Mouse (Mus musculus): ENCODE measurements around the gene Soga3. TPM values are rescaled to one million over a fixed set of nuclear protein-coding genes. Genes with fewer than 3 reads are reported as not detected.

The Soga3 gene
- 7.7 and 10.2 TPM in 2 replicates for polyA plus RNA-seq (2016; fragmentation: Nextera tagmentation; extraction: Ambion mirVana)

DNA sequence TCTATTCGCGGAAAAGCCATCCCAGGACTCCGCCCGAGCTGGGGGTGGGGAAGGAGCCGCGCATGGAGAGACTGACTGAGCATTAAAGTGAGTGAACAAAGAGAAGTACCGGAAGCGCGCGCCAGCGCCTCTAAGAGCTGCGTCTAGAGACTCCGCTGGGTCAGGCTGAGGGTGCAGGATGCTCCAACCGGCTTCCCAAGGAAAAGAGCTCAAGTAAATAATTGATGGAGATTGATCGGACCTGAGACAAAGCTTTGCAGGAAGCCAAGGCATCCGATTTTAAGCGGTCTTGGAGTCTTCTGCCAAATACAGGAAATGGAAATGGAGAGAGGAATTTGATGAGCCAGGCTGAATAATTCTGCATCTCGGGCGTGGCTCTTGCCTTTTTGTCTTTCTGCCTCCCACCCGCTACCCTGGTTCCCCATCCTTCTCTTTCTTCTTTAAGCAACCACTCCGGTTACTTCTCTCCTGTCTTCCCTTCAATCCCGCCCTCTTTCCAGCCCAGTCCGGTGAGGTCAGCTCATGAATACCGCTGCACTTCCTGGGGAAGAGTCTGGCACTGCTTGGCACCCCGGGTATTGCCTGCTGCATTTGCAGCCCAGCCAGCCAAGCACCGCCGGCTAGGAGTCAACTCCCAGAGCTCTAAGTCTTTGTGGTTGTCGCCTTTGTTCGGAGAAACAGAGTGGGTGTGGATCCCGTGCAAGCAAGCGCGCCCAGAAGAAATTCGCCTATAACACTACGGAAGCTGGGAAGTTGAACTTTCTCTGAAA, at the start of gene Soga3:
Soga3 (plus strand) TSS at position 274 of the 770 bp plus-strand sequence.
- Histone ChIP-seq H3K27ac (no peak within 1 kb of the TSS; the same call in 1 of the 2 replicates), H3K4me3 (peak within 1 kb of the TSS; percentile 38), H3K36me3 (no peaks in the 10 kb centered on the region), H3K4me1 (peaks cover 9% of the 10 kb centered on the region; the same call in 1 of the 2 replicates), H3K4me2 (replicated peaks) (peak within 1 kb of the TSS; percentile 92), H3K9me3 (no peaks in the 10 kb centered on the region), H3K9ac (peak within 1 kb of the TSS; percentile 34; the same call in 1 of the 2 replicates), H3K27me3 (peaks cover 56% of the 10 kb centered on the region)
- under 1% methylated on average over 34 of the region's 34 CpGs for WGBS
- ATAC-seq (ENCODE audit: insufficient number of reproducible peaks, insufficient read depth, low FRiP score, low TSS enrichment): peak; percentile 54; the same call in 1 of the 2 replicates

GRCm38 (mm10) chr10:29106962-29107361, 36.7 kb upstream of the Soga3 start:
- no peaks in the 10 kb centered on the region for H3K4me1 ChIP-seq
- ATAC-seq (ENCODE audit: insufficient number of reproducible peaks, insufficient read depth, low FRiP score, low TSS enrichment): no peak
- no peak overlapping the region for H3K27ac ChIP-seq
- H3K9me3 ChIP-seq: no peaks in the 10 kb centered on the region
- no peak overlapping the region for H3K4me3 ChIP-seq
- no peaks in the 10 kb centered on the region for H3K36me3 ChIP-seq
- H3K9ac ChIP-seq: no peak overlapping the region
- no peaks in the 10 kb centered on the region for H3K27me3 ChIP-seq
- H3K4me2 ChIP-seq (replicated peaks): no peak overlapping the region
- WGBS: 18% methylated on average over 4 of the region's 4 CpGs

GRCm38 (mm10) chr10:29142556-29143105, 1.0 kb upstream of the Soga3 start:
- no peak overlapping the region for H3K27ac ChIP-seq
- ATAC-seq (ENCODE audit: insufficient number of reproducible peaks, insufficient read depth, low FRiP score, low TSS enrichment): no peak

DNA sequence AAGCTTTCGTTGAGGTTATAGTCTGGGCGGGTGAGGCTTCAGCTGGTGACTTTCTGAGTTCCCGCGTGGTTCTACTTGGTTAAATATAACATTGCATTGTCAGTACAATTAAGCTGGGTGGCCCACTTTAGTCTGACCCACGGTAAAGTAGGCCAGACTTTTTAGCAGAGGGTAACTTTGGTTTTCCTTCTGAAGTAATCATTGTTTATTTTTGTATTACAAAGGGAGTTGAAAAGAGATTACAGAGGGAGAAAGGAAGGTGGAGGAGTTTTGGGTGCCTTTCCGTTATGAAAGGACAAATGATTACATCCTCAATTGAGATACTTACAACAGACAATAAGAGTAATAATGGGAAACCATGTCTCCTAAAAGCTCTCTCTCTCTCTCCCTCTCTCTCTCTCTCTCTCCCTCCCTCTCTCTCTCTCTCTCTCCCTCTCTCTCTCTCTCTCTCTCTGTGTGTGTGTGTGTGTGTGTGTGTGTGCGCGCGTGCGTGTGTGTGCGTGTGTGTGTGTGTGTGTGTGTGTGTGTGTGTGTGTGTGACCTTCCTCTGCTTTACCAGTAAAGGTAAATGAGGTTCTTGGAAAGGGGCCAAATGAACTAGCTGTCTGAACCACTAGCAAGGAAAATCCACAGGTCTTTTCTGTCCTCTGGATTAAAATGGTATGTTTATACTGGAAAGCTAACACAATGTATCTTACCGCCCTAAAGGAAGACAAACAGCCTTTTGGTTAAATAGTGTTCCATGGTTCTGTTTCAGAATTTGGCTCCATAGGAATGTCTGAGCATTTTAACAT, 1.2 kb downstream of the Soga3 start:
- Histone ChIP-seq H3K9ac (no peak overlapping the region), H3K36me3 (no peaks in the 10 kb centered on the region), H3K27me3 (peaks cover 59% of the 10 kb centered on the region), H3K4me2 (replicated peaks) (peak overlapping the region; percentile 92), H3K4me3 (peak overlapping the region; percentile 38), H3K27ac (no peak overlapping the region), H3K4me1 (peaks cover 9% of the 10 kb centered on the region; the same call in 1 of the 2 replicates), H3K9me3 (no peaks in the 10 kb centered on the region)
- WGBS: 8% methylated on average over 8 of the region's 12 CpGs
- no peak for ATAC-seq (ENCODE audit: insufficient number of reproducible peaks, insufficient read depth, low FRiP score, low TSS enrichment)

More at GRCm38 (mm10) chr10:29142556-29143105, 1.0 kb upstream of the Soga3 start:
- WGBS: 28% methylated on average over 7 of the region's 7 CpGs
- no peak overlapping the region for H3K4me3 ChIP-seq
- no peaks in the 10 kb centered on the region for H3K36me3 ChIP-seq
- peaks cover 45% of the 10 kb centered on the region for H3K27me3 ChIP-seq
- no peaks in the 10 kb centered on the region for H3K9me3 ChIP-seq
- no peak overlapping the region for H3K4me2 ChIP-seq (replicated peaks)
- H3K4me1 ChIP-seq: peaks cover 5% of the 10 kb centered on the region; the same call in 1 of the 2 replicates
- H3K9ac ChIP-seq: no peak overlapping the region

GRCm38 (mm10) chr10:29146198-29146857, 2.7 kb downstream of the Soga3 start:
- peak overlapping the region; percentile 58 for H3K4me3 ChIP-seq
- peak; percentile 65 for ATAC-seq (ENCODE audit: insufficient number of reproducible peaks, insufficient read depth, low FRiP score, low TSS enrichment)
- H3K27ac ChIP-seq: no peak overlapping the region
- H3K4me1 ChIP-seq: peaks cover 9% of the 10 kb centered on the region; the same call in 1 of the 2 replicates
- H3K36me3 ChIP-seq: no peaks in the 10 kb centered on the region
- WGBS: 2% methylated on average over 22 of the region's 22 CpGs
- H3K9me3 ChIP-seq: no peaks in the 10 kb centered on the region
- 0 out of 2 replicates have a peak overlapping the region, but pooled peaks have one; percentile 12 for H3K9ac ChIP-seq
- peak overlapping the region; percentile 92 for H3K4me2 ChIP-seq (replicated peaks)
- peaks cover 59% of the 10 kb centered on the region for H3K27me3 ChIP-seq

DNA sequence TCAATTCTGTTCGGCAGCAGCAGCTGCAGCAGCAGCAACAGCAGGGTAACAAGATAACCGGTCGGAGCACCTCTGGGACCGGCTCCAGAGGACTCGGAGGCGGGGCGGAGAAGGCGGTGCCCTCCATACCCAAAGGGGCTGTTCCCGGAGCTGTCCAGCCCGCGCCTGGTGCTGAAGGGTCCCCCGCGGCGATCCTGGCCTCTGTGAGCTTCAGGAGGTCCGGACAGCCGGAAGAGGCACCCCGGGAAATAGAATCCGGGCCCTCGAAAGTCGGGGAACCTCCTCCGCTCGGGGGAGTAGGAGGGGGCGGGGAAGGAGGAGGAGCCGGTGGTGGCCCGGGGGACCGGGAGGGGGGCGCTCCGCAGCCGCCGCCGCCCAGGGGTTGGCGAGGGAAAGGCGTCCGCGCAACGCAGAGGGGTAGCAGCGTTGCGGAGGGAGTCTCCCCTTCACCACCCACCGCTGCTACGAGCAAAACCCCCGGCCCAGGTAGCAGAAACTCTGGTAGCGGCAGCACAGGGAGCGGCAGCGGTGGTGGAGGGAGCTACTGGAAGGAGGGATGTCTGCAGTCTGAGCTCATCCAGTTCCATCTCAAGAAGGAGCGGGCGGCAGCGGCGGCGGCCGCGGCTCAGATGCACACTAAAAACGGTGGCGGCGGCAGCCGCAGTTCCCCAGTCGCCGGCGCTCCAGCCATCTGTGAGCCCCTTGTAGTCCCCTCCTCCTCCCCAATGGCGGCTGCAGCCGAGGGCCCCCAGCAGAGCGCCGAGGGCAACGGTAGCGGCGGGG, 3.4 kb downstream of the Soga3 start:
- WGBS: under 1% methylated on average over 63 of the region's 65 CpGs
- Histone ChIP-seq H3K9ac (peak overlapping the region; percentile 40; the same call in 1 of the 2 replicates), H3K27ac (peak overlapping the region; percentile 46; the same call in 1 of the 2 replicates)

DNA sequence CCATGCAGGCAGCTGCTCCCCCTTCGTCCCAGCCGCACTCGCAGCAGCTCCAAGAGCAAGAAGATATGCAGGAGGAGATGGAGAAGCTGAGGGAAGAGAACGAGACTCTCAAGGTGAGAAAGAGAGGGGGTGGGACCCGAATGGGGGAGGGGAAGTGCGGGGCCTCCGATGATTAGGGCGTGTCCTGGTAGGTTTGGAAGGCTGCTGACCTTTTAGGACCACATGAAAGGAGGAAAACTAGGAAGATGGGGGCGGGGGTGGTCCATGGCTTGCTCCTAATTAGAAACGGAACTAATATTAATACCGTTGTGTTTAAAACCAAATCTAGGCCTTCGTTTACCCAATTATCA, 4.0 kb downstream of the Soga3 start:
- under 1% methylated on average over 12 of the region's 12 CpGs for WGBS
- H3K27me3 ChIP-seq: peaks cover 56% of the 10 kb centered on the region
- no peak for ATAC-seq (ENCODE audit: insufficient number of reproducible peaks, insufficient read depth, low FRiP score, low TSS enrichment)
- H3K4me3 ChIP-seq: peak overlapping the region; percentile 58
- H3K4me2 ChIP-seq (replicated peaks): peak overlapping the region; percentile 92
- H3K27ac ChIP-seq: peak overlapping the region; percentile 46; the same call in 1 of the 2 replicates
- peak overlapping the region; percentile 40; the same call in 1 of the 2 replicates for H3K9ac ChIP-seq
- H3K36me3 ChIP-seq: no peaks in the 10 kb centered on the region
- H3K4me1 ChIP-seq: peaks cover 9% of the 10 kb centered on the region; the same call in 1 of the 2 replicates
- no peaks in the 10 kb centered on the region for H3K9me3 ChIP-seq

More for the DNA sequence above, 3.4 kb downstream of the Soga3 start:
- Histone ChIP-seq H3K9me3 (no peaks in the 10 kb centered on the region), H3K27me3 (peaks cover 59% of the 10 kb centered on the region), H3K36me3 (no peaks in the 10 kb centered on the region), H3K4me3 (peak overlapping the region; percentile 58), H3K4me1 (peaks cover 9% of the 10 kb centered on the region; the same call in 1 of the 2 replicates), H3K4me2 (replicated peaks) (peak overlapping the region; percentile 92)
- peak; percentile 78 for ATAC-seq (ENCODE audit: insufficient number of reproducible peaks, insufficient read depth, low FRiP score, low TSS enrichment)

DNA sequence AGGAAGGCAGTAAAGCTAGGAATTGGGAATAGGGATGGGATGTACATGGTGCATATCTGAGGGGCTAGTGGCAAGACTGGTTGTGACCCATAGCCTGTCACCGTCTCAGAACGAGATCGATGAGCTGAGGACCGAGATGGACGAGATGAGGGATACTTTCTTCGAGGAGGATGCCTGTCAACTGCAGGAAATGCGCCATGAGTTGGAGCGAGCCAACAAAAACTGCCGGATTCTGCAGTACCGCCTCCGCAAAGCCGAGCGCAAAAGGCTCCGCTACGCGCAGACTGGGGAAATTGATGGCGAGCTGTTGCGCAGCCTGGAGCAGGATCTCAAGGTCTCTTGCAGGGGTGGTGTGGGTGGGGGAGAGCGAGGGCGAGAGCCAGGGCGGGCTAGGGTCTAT, 4.4 kb downstream of the Soga3 start:
- ATAC-seq (ENCODE audit: insufficient number of reproducible peaks, insufficient read depth, low FRiP score, low TSS enrichment): no peak
- Histone ChIP-seq H3K27me3 (peaks cover 56% of the 10 kb centered on the region), H3K4me1 (peaks cover 9% of the 10 kb centered on the region; the same call in 1 of the 2 replicates), H3K4me2 (replicated peaks) (peak overlapping the region; percentile 92), H3K36me3 (no peaks in the 10 kb centered on the region), H3K9ac (no peak overlapping the region), H3K9me3 (no peaks in the 10 kb centered on the region), H3K27ac (no peak overlapping the region), H3K4me3 (peak overlapping the region; percentile 58)
- 2% methylated on average over 21 of the region's 21 CpGs for WGBS

DNA sequence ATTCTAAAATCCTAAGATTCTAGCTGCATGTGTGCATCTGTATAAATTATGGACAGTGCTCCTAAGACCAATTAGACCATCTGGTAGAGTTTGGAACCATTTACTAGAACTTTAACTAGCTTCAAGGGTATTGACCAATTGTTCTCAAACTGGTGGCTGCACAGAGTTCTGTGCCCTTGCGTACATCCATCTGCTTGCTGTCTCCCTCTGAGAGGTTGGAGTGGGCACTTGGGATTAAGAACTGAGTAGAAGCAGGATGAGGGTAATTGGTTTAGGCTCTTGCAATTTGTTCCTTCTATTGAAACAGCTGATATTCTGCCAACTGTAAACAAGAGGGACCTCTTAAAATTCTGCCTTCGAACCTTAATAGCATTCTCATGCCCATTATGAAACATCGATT, 11.7 kb downstream of the Soga3 start:
- Histone ChIP-seq H3K36me3 (no peaks in the 10 kb centered on the region), H3K4me2 (replicated peaks) (no peak overlapping the region), H3K4me1 (no peaks in the 10 kb centered on the region), H3K9ac (no peak overlapping the region), H3K27me3 (no peaks in the 10 kb centered on the region), H3K9me3 (no peaks in the 10 kb centered on the region), H3K27ac (no peak overlapping the region), H3K4me3 (no peak overlapping the region)
- WGBS: 85% methylated on average over 3 of the region's 3 CpGs
- ATAC-seq (ENCODE audit: insufficient number of reproducible peaks, insufficient read depth, low FRiP score, low TSS enrichment): no peak

GRCm38 (mm10) chr10:29161664-29162063, 18.0 kb downstream of the Soga3 start:
- Histone ChIP-seq H3K4me2 (replicated peaks) (no peak overlapping the region), H3K27ac (no peak overlapping the region), H3K27me3 (no peaks in the 10 kb centered on the region), H3K4me3 (no peak overlapping the region), H3K36me3 (no peaks in the 10 kb centered on the region), H3K4me1 (no peaks in the 10 kb centered on the region), H3K9me3 (no peaks in the 10 kb centered on the region), H3K9ac (no peak overlapping the region)
- 91% methylated on average over 2 of the region's 2 CpGs for WGBS
- no peak for ATAC-seq (ENCODE audit: insufficient number of reproducible peaks, insufficient read depth, low FRiP score, low TSS enrichment)

Measured in embryonic facial prominence, embryonic 12.5 days (tissue).